Mouse (Mus musculus): Measurements from ENCODE around the gene Fez1. TPM values are rescaled to one million over a fixed set of nuclear protein-coding genes. Genes with fewer than 3 reads are reported as not detected.

Fez1 gene
- polyA plus RNA-seq (2015; fragmentation: Nextera tagmentation; extraction: Ambion mirVana) = 624 and 647 TPM in 2 replicates

DNA sequence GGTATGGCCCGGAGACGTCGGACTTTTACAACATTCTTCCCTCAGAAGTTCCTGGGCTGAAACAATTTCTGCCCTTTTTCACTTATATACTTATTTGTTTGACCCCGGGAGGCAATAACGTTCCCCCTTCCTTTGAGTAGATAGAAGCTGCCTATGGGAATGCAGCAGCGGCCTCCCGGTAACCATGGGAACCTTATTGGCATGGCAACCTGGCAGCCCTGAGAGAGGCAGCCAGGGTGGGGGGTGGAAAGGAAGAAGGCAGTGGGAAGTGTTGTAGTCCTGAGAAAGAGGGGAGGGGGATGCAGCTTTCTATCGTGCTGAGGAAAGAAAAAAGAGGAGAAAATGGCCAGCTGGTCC lies at the start of gene Fez1:
Gene Fez1 (plus strand): TSS at position 221 of the 357 bp plus-strand sequence.
- H3K4me3 ChIP-seq (replicated peaks) = peak within 1 kb of the TSS; percentile 37
- H3K9ac ChIP-seq (replicated peaks) = peak within 1 kb of the TSS; percentile 60
- H3K9me3 ChIP-seq = no peaks in the 10 kb centered on the region
- peak within 1 kb of the TSS; percentile 70 for H3K4me2 ChIP-seq (replicated peaks)
- ATAC-seq = peak; percentile 99
- H3K4me1 ChIP-seq (replicated peaks) = peaks cover 39% of the 10 kb centered on the region
- H3K36me3 ChIP-seq = no peaks in the 10 kb centered on the region
- H3K27me3 ChIP-seq = no peaks in the 10 kb centered on the region
- under 1% methylated on average over 8 of the region's 8 CpGs for WGBS
- H3K27ac ChIP-seq = peak within 1 kb of the TSS; percentile 96

DNA sequence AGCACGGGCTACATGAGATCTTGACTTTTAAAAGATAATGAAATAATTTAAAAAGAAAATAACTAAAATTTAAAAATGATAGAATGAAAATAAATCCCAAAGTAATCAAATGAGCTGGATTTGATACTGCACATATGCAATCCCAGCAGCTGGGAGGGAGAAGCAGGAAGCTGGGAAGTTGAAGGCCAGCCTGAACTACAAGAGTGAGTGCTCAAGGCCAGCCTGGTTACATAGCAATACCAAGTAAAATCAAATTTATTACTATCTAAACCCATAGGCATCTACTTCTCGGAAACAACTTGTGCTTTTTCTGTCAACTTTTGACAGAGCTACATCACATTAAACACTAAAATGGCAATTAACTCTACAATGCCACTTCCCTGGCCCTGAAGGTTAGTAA lies 37.7 kb upstream of the Fez1 start:
- no peak overlapping the region for H3K27ac ChIP-seq
- H3K4me1 ChIP-seq (replicated peaks) = no peaks in the 10 kb centered on the region
- no peaks in the 10 kb centered on the region for H3K27me3 ChIP-seq
- no peak for ATAC-seq
- H3K4me2 ChIP-seq (replicated peaks) = no peak overlapping the region
- H3K9me3 ChIP-seq = no peaks in the 10 kb centered on the region
- 98% methylated on average over 2 of the region's 2 CpGs for WGBS
- no peak overlapping the region for H3K9ac ChIP-seq (replicated peaks)
- H3K4me3 ChIP-seq (replicated peaks) = no peak overlapping the region
- H3K36me3 ChIP-seq = peaks cover 84% of the 10 kb centered on the region

- Histone ChIP-seq H3K4me2 (replicated peaks) (no peak overlapping the region), H3K4me1 (replicated peaks) (peaks cover 27% of the 10 kb centered on the region), H3K27me3 (no peaks in the 10 kb centered on the region), H3K9ac (replicated peaks) (no peak overlapping the region), H3K36me3 (peaks cover 53% of the 10 kb centered on the region), H3K27ac (no peak overlapping the region), H3K9me3 (no peaks in the 10 kb centered on the region), H3K4me3 (replicated peaks) (no peak overlapping the region)
- 89% methylated on average over 3 of the region's 3 CpGs for WGBS
- ATAC-seq = no peak
Measured at GRCm38 (mm10) chr9:36792191-36792590, 29.5 kb upstream of the Fez1 start.

GRCm38 (mm10) chr9:36794487-36794886 lies 27.2 kb upstream of the Fez1 start:
- Histone ChIP-seq H3K27ac (no peak overlapping the region), H3K9me3 (no peaks in the 10 kb centered on the region), H3K9ac (replicated peaks) (no peak overlapping the region), H3K4me2 (replicated peaks) (no peak overlapping the region), H3K36me3 (peaks cover 32% of the 10 kb centered on the region), H3K27me3 (no peaks in the 10 kb centered on the region), H3K4me3 (replicated peaks) (no peak overlapping the region), H3K4me1 (replicated peaks) (peaks cover 27% of the 10 kb centered on the region)
- 81% methylated on average over 2 of the region's 2 CpGs for WGBS
- no peak for ATAC-seq

DNA sequence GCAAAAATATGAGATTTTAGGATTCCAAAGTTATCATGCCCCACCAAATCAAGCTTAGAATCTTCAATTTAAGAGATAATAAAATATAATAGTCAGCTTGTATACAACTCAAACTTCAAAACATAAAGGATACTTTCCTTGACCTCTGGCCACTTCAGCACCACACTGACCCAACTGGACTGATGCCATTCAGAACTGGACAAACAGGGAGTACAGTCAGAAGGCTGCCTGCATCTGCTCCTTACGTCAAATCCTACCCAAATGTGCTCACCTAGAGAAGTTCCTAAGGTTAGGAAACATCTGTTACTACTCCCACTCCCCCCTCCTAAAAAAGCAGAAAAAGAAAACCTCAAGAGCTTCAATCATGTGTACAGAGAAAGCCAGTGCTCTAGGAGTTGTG lies 26.1 kb upstream of the Fez1 start:
- 92% methylated on average over 1 of the region's 1 CpGs for WGBS
- H3K9me3 ChIP-seq = no peaks in the 10 kb centered on the region
- H3K9ac ChIP-seq (replicated peaks) = no peak overlapping the region; the same call in 1 of the 2 replicates
- H3K4me1 ChIP-seq (replicated peaks) = peaks cover 27% of the 10 kb centered on the region
- H3K36me3 ChIP-seq = peaks cover 21% of the 10 kb centered on the region
- peak overlapping the region; percentile 90 for H3K4me2 ChIP-seq (replicated peaks)
- H3K27me3 ChIP-seq = no peaks in the 10 kb centered on the region
- peak overlapping the region; percentile 95 for H3K4me3 ChIP-seq (replicated peaks)
- no peak overlapping the region for H3K27ac ChIP-seq
- no peak for ATAC-seq

DNA sequence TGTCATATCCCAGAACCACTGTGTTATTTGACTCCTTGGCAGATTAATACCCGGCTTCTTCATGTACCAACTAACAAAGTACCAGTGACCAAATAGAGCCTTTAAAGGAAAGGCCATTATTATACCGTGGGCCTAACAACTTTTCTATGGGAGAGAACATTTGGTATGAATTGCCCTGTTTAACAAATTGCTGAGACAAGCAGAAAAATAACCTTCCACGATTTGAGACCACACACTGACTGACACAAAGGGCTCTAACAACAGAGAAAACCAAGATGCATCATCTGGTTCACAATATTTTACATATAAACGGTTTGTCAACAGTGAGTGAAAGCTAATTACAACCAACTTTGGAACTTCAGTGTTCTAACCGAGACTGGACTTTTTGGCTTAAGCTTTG lies 25.4 kb upstream of the Fez1 start:
- H3K9ac ChIP-seq (replicated peaks) = peak overlapping the region; percentile 98
- H3K4me3 ChIP-seq (replicated peaks) = peak overlapping the region; percentile 95
- peaks cover 27% of the 10 kb centered on the region for H3K4me1 ChIP-seq (replicated peaks)
- H3K4me2 ChIP-seq (replicated peaks) = peak overlapping the region; percentile 90
- ATAC-seq = no peak
- 16% methylated on average over 5 of the region's 5 CpGs for WGBS
- H3K27me3 ChIP-seq = no peaks in the 10 kb centered on the region
- H3K27ac ChIP-seq = peak overlapping the region; percentile 74; the same call in 1 of the 2 replicates
- H3K9me3 ChIP-seq = no peaks in the 10 kb centered on the region
- H3K36me3 ChIP-seq = peaks cover 14% of the 10 kb centered on the region

GRCm38 (mm10) chr9:36796781-36797555 lies 24.7 kb upstream of the Fez1 start, which contains the start of gene Ei24:
Gene Ei24, minus strand, starts transcription at chr9:36797393.
- Histone ChIP-seq H3K4me1 (replicated peaks) (peaks cover 27% of the 10 kb centered on the region), H3K9ac (replicated peaks) (peak within 1 kb of the TSS; percentile 98), H3K27me3 (no peaks in the 10 kb centered on the region), H3K9me3 (no peaks in the 10 kb centered on the region), H3K4me2 (replicated peaks) (peak within 1 kb of the TSS; percentile 90), H3K27ac (peak within 1 kb of the TSS; percentile 74), H3K36me3 (peaks cover 7% of the 10 kb centered on the region), H3K4me3 (replicated peaks) (peak within 1 kb of the TSS; percentile 95)
- ATAC-seq = peak; percentile 99
- under 1% methylated on average over 62 of the region's 66 CpGs for WGBS

- Histone ChIP-seq H3K9me3 (no peaks in the 10 kb centered on the region), H3K36me3 (no peaks in the 10 kb centered on the region), H3K27ac (no peak overlapping the region), H3K9ac (replicated peaks) (no peak overlapping the region), H3K4me2 (replicated peaks) (no peak overlapping the region), H3K27me3 (no peaks in the 10 kb centered on the region), H3K4me1 (replicated peaks) (no peaks in the 10 kb centered on the region), H3K4me3 (replicated peaks) (no peak overlapping the region)
- no peak for ATAC-seq
- 92% methylated on average over 2 of the region's 2 CpGs for WGBS
Measured at GRCm38 (mm10) chr9:36801961-36802360, 19.7 kb upstream of the Fez1 start.

GRCm38 (mm10) chr9:36802951-36803350 lies 18.7 kb upstream of the Fez1 start:
- Histone ChIP-seq H3K4me1 (replicated peaks) (no peaks in the 10 kb centered on the region), H3K9ac (replicated peaks) (no peak overlapping the region), H3K9me3 (no peaks in the 10 kb centered on the region), H3K27me3 (no peaks in the 10 kb centered on the region), H3K27ac (no peak overlapping the region), H3K4me3 (replicated peaks) (no peak overlapping the region), H3K4me2 (replicated peaks) (no peak overlapping the region), H3K36me3 (no peaks in the 10 kb centered on the region)
- ATAC-seq = no peak
- WGBS = 83% methylated on average over 3 of the region's 3 CpGs

DNA sequence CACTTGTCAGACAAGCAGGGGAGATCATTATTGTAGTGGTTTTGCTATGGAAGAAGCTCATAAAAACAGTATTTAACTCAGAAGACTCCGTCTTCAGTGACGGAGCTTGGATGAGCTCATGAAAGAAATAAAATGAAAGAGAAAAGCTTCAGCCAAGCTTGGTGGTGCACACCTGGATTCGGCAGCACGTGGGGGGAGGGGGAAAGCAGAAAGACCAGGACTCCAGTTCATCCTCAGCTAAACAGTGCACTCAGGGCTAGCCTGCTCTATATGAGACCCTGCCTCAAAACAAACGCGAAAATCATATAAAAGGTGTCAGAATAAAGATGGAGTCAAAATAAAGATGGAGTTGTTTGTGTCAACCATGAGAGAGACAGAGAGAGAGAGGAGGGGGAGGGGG lies 18.3 kb upstream of the Fez1 start:
- WGBS = 82% methylated on average over 6 of the region's 6 CpGs
- H3K9ac ChIP-seq (replicated peaks) = no peak overlapping the region
- no peaks in the 10 kb centered on the region for H3K9me3 ChIP-seq
- no peaks in the 10 kb centered on the region for H3K36me3 ChIP-seq
- no peak overlapping the region for H3K27ac ChIP-seq
- H3K4me3 ChIP-seq (replicated peaks) = no peak overlapping the region
- H3K4me1 ChIP-seq (replicated peaks) = no peaks in the 10 kb centered on the region
- H3K4me2 ChIP-seq (replicated peaks) = no peak overlapping the region
- no peaks in the 10 kb centered on the region for H3K27me3 ChIP-seq
- no peak for ATAC-seq

- H3K9ac ChIP-seq (replicated peaks) = no peak overlapping the region
- H3K4me1 ChIP-seq (replicated peaks) = no peaks in the 10 kb centered on the region
- no peak overlapping the region for H3K4me2 ChIP-seq (replicated peaks)
- no peak overlapping the region for H3K27ac ChIP-seq
- 88% methylated on average over 3 of the region's 3 CpGs for WGBS
- no peaks in the 10 kb centered on the region for H3K9me3 ChIP-seq
- H3K36me3 ChIP-seq = no peaks in the 10 kb centered on the region
- ATAC-seq = no peak
- H3K4me3 ChIP-seq (replicated peaks) = no peak overlapping the region
- no peaks in the 10 kb centered on the region for H3K27me3 ChIP-seq
Measured at GRCm38 (mm10) chr9:36803926-36804325, 17.7 kb upstream of the Fez1 start.

- Histone ChIP-seq H3K4me1 (replicated peaks) (no peaks in the 10 kb centered on the region), H3K36me3 (no peaks in the 10 kb centered on the region), H3K4me2 (replicated peaks) (no peak overlapping the region), H3K27me3 (no peaks in the 10 kb centered on the region), H3K9ac (replicated peaks) (no peak overlapping the region), H3K9me3 (no peaks in the 10 kb centered on the region), H3K4me3 (replicated peaks) (no peak overlapping the region), H3K27ac (no peak overlapping the region)
- no peak for ATAC-seq
- WGBS = 95% methylated on average over 3 of the region's 3 CpGs
Measured at GRCm38 (mm10) chr9:36805256-36805975, 16.2 kb upstream of the Fez1 start.

All from midbrain, embryonic 13.5 days (tissue).